In the genomic region with DNA sequence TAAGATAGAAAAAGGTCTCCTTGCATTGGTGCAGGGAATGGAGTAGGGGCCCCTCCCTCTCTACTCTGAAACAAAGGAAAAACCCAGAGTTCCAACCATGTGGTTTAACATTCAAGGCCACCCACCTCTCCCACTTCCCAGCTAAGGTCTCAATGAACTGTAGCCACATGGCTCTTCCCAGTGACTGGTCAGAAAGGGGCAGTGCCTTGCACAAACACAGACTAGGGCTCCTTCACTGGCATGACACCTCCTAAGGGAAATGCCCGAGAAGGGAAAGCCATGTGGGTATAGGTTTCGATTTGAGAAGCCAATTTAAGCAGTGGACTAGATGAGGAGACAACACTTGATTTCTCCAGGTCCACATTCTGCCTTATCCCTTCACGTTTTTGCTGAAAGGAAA, we compare ENCODE assay signal across 8 mouse cellular contexts. TPM values are rescaled to one million over a fixed set of nuclear protein-coding genes. Genes with fewer than 3 reads are reported as not detected.
DNase-seq lines count a peak whose midpoint lies in the region; ATAC-seq lines count a peak whose summit lies in the region.

No protein-coding gene starts in this region.

- H3K9ac ChIP-seq in heart, embryonic 13.5 days, result peak overlapping the region; percentile 93
- H3K9ac ChIP-seq in heart, embryonic 16.5 days (ENCODE audit: low read length), result no peak overlapping the region
- peak overlapping the region; percentile 39; the same call in 1 of the 2 replicates for H3K9ac ChIP-seq in midbrain, embryonic 11.5 days (ENCODE audit: low read length)

- peak overlapping the region; percentile 89 for H3K4me2 ChIP-seq in heart, embryonic 13.5 days
- H3K4me2 ChIP-seq in heart, embryonic 16.5 days (ENCODE audit: low read depth, low read length), result peak overlapping the region; percentile 95
- peak overlapping the region; percentile 87 for H3K4me2 ChIP-seq in midbrain, embryonic 11.5 days

- 36% methylated on average over 3 of the region's 3 CpGs for WGBS in heart, embryonic 13.5 days
- WGBS in heart, embryonic 16.5 days, result 45% methylated on average over 3 of the region's 3 CpGs
- WGBS in midbrain, embryonic 11.5 days, result 50% methylated on average over 3 of the region's 3 CpGs

- ATAC-seq in heart, embryonic 13.5 days (ENCODE audit: extremely low read depth, insufficient number of reproducible peaks, low FRiP score, low TSS enrichment), result no peak
- ATAC-seq in heart, embryonic 16.5 days (replicated peaks; ENCODE audit: extremely low read depth, insufficient read depth, low FRiP score), result no peak
- ATAC-seq in midbrain, embryonic 11.5 days (ENCODE audit: low FRiP score), result no peak
- ATAC-seq in granulocyte monocyte progenitor cell, adult 5-6 weeks (replicated peaks; ENCODE audit: poor library complexity, severe bottlenecking), result no peak

- no peaks in the 10 kb centered on the region for H3K27me3 ChIP-seq in heart, embryonic 13.5 days (replicated peaks)
- H3K27me3 ChIP-seq in heart, embryonic 16.5 days (ENCODE audit: control insufficient read depth, insufficient read depth, low read length), result no peaks in the 10 kb centered on the region
- H3K27me3 ChIP-seq in midbrain, embryonic 11.5 days (ENCODE audit: control insufficient read depth, insufficient read depth, low read length), result no peaks in the 10 kb centered on the region

- peak overlapping the region; percentile 93 for H3K4me3 ChIP-seq in heart, embryonic 13.5 days
- H3K4me3 ChIP-seq in heart, embryonic 16.5 days (ENCODE audit: low read length), result peak overlapping the region; percentile 84
- peak overlapping the region; percentile 86 for H3K4me3 ChIP-seq in midbrain, embryonic 11.5 days (ENCODE audit: low read depth, low read length)

- intact Hi-C loops in heart, postnatal 14 days (cut with DNase I), result loop anchor here (5.0 kb wide), 1 partner anchor 36 kb away; no protein-coding TSS in a partner anchor

- H3K4me1 ChIP-seq in heart, embryonic 13.5 days, result peaks cover 61% of the 10 kb centered on the region
- H3K4me1 ChIP-seq in heart, embryonic 16.5 days (ENCODE audit: control insufficient read depth, insufficient read depth, low read length), result peaks cover 45% of the 10 kb centered on the region
- H3K4me1 ChIP-seq in midbrain, embryonic 11.5 days (ENCODE audit: control insufficient read depth, insufficient read depth, low read length), result peaks cover 24% of the 10 kb centered on the region

- no peaks in the 10 kb centered on the region for H3K9me3 ChIP-seq in heart, embryonic 13.5 days
- no peaks in the 10 kb centered on the region for H3K9me3 ChIP-seq in heart, embryonic 16.5 days (replicated peaks; ENCODE audit: control insufficient read depth, low read length)
- no peaks in the 10 kb centered on the region for H3K9me3 ChIP-seq in midbrain, embryonic 11.5 days (ENCODE audit: control insufficient read depth, low read length)

- H3K27ac ChIP-seq in heart, embryonic 13.5 days (replicated peaks), result no peak overlapping the region
- H3K27ac ChIP-seq in heart, embryonic 16.5 days (ENCODE audit: low read length), result no peak overlapping the region
- no peak overlapping the region for H3K27ac ChIP-seq in midbrain, embryonic 11.5 days (ENCODE audit: low read depth, low read length)

- no peaks in the 10 kb centered on the region for H3K36me3 ChIP-seq in heart, embryonic 13.5 days
- H3K36me3 ChIP-seq in heart, embryonic 16.5 days (ENCODE audit: control insufficient read depth, insufficient read depth), result no peaks in the 10 kb centered on the region
- no peaks in the 10 kb centered on the region for H3K36me3 ChIP-seq in midbrain, embryonic 11.5 days (ENCODE audit: control insufficient read depth, insufficient read depth, low read length)

- no peak for DNase-seq in heart, postnatal 14 days
- peak; percentile 48 for DNase-seq in brain, adult 2 months (ENCODE audit: low read depth, low spot score)
- DNase-seq in midbrain, embryonic 11.5 days (ENCODE audit: low spot score, missing footprints), result peak; percentile 86
- DNase-seq in frontal cortex, postnatal 36 days (ENCODE audit: low spot score in 2 of 2), result no peak
- no peak for DNase-seq in B cell, adult 2 months

RNA-seq across cellular contexts. Expression of a gene that starts 3.4 kb away (rescaled TPM):
- polyA plus RNA-seq in heart, embryonic 13.5 days (2015; fragmentation: Nextera tagmentation; extraction: Ambion mirVana), result 13.2 and 15.8 TPM in 2 replicates
- 10 to 100 TPM; 25.0 to 29.4 TPM for total RNA-seq in heart, postnatal 14 days (2021)
- polyA plus RNA-seq in heart, embryonic 16.5 days (2015; fragmentation: Nextera tagmentation; extraction: Ambion mirVana), result 13.3 and 16.6 TPM in 2 replicates
- 16.4 and 19.3 TPM in 2 replicates for polyA plus RNA-seq in midbrain, embryonic 11.5 days (2014; fragmentation: Nextera tagmentation; extraction: Ambion mirVana)
- 36.0 and 61.0 TPM in 2 replicates for total RNA-seq in granulocyte monocyte progenitor cell, adult 5-6 weeks (2014; fragmentation: Nextera tagmentation)
- 14.3 and 16.5 TPM in 2 replicates for total RNA-seq in granulocyte monocyte progenitor cell, adult 5-6 weeks (2017)

RNA-seq across cellular contexts. Expression of a gene that starts 3.9 kb away (rescaled TPM):
- 2.4 and 3.1 TPM in 2 replicates for polyA plus RNA-seq in heart, embryonic 13.5 days (2015; fragmentation: Nextera tagmentation; extraction: Ambion mirVana)
- under 1 TPM; 0.83 to 0.93 TPM for total RNA-seq in heart, postnatal 14 days (2021)
- 2.4 and 3.2 TPM in 2 replicates for polyA plus RNA-seq in heart, embryonic 16.5 days (2015; fragmentation: Nextera tagmentation; extraction: Ambion mirVana)
- polyA plus RNA-seq in midbrain, embryonic 11.5 days (2014; fragmentation: Nextera tagmentation; extraction: Ambion mirVana), result 4.5 and 4.7 TPM in 2 replicates
- total RNA-seq in granulocyte monocyte progenitor cell, adult 5-6 weeks (2014; fragmentation: Nextera tagmentation), result 3.0 and 8.1 TPM in 2 replicates
- 5.0 and 5.7 TPM in 2 replicates for total RNA-seq in granulocyte monocyte progenitor cell, adult 5-6 weeks (2017)

Comparison
In these comparisons a context has a peak if more than half of its experiments do, and no peak if none do; other contexts are left out.
1. DNase-seq: peak in brain, adult 2 months (single experiment) and midbrain, embryonic 11.5 days (single experiment); none in heart, postnatal 14 days (0 of 2), frontal cortex, postnatal 36 days (0 of 2) and B cell, adult 2 months (0 of 2).
2. Peak in every context shown above with its lines, with median percentiles within 50 percentile points of each other: H3K4me2 ChIP-seq and H3K4me3 ChIP-seq.